Comparison of ENCODE assay signal across 8 mouse cellular contexts in the genomic region with DNA sequence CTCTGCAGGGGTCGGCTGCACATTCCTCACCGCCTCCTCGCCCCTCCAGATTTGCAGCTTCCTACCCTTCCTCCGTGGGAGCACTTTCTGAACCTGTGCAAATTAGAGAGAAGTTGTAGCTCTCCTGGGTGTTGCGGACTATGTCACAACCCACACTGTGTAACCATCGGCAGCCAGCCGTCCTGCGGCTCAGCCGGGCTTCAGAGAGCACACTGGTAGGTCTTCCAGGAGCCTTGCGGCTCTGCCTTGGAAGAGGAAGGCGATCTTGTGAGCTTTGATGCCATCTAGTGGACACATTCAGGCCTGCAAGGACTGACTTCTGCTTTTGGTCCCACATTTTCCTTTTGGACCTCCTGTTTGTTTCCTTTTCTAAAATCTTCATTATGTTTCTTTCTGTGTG. TPM values are rescaled to one million over a fixed set of nuclear protein-coding genes. Genes with fewer than 3 reads are reported as not detected.
DNase-seq lines count a peak whose midpoint lies in the region; ATAC-seq and TF ChIP-seq lines count a peak whose summit lies in the region.

No protein-coding gene starts in this region.

- peak; percentile 95 for DNase-seq in brain, embryonic 14.5 days (ENCODE audit: low read depth)
- peak; percentile 93 for DNase-seq in kidney, postnatal 0 days (ENCODE audit: low spot score)
- DNase-seq in liver, embryonic 11.5 days (ENCODE audit: low spot score): no peak
- DNase-seq in naive thymus-derived CD4-positive, alpha-beta T cell, adult 2 months (ENCODE audit: low read depth): peak; percentile 90
- DNase-seq in splenic B cell, adult 2 months (ENCODE audit: low read depth, low spot score): peak; percentile 90

- no peak for TF ChIP-seq POLR2A in brain, embryonic 14.5 days (IDR thresholded peaks at IDR 0.05; ENCODE audit: borderline replicate concordance, extremely low read depth, insufficient read depth, insufficient read length, poor library complexity, severe bottlenecking)

- H3K4me1 ChIP-seq in heart, embryonic 13.5 days: peaks cover 23% of the 10 kb centered on the region
- peaks cover 12% of the 10 kb centered on the region; the same call in 1 of the 2 replicates for H3K4me1 ChIP-seq in kidney, postnatal 0 days (replicated peaks; ENCODE audit: insufficient read depth, low read length)
- H3K4me1 ChIP-seq in liver, embryonic 11.5 days (replicated peaks; ENCODE audit: control insufficient read depth, insufficient read depth, low read length): peaks cover 13% of the 10 kb centered on the region

- peak overlapping the region; percentile 81 for H3K9ac ChIP-seq in heart, embryonic 13.5 days
- H3K9ac ChIP-seq in kidney, postnatal 0 days (ENCODE audit: low read depth, low read length): peak overlapping the region; percentile 2; the same call in 1 of the 2 replicates
- H3K9ac ChIP-seq in liver, embryonic 11.5 days (ENCODE audit: low read depth, low read length): 0 out of 2 replicates have a peak overlapping the region, but pooled peaks have one; percentile 40

- H3K4me2 ChIP-seq in heart, embryonic 13.5 days: peak overlapping the region; percentile 91
- peak overlapping the region; percentile 91 for H3K4me2 ChIP-seq in kidney, postnatal 0 days (ENCODE audit: low read length)
- peak overlapping the region; percentile 70 for H3K4me2 ChIP-seq in liver, embryonic 11.5 days

- no peaks in the 10 kb centered on the region for H3K79me2 ChIP-seq in C2C12 (ENCODE audit: control insufficient read depth, insufficient read depth)

- no peaks in the 10 kb centered on the region for H3K27me3 ChIP-seq in C2C12 (ENCODE audit: control insufficient read depth, insufficient read depth, insufficient read length)
- H3K27me3 ChIP-seq in heart, embryonic 13.5 days (replicated peaks): peaks cover 18% of the 10 kb centered on the region
- no peaks in the 10 kb centered on the region for H3K27me3 ChIP-seq in kidney, postnatal 0 days (ENCODE audit: insufficient read depth, low read length)
- H3K27me3 ChIP-seq in liver, embryonic 11.5 days (replicated peaks; ENCODE audit: control insufficient read depth, insufficient read depth, low read length): peaks cover 11% of the 10 kb centered on the region
- H3K27me3 ChIP-seq in splenic B cell, adult 2 months (ENCODE audit: control insufficient read depth, insufficient read depth, low read length, poor library complexity, severe bottlenecking): no peaks in the 10 kb centered on the region

- TF ChIP-seq CTCF in C2C12 (IDR thresholded peaks at IDR 0.05; ENCODE audit: control insufficient read depth, insufficient read depth, insufficient read length): peak; percentile 69
- TF ChIP-seq CTCF in brain, embryonic 14.5 days (IDR thresholded peaks at IDR 0.05; ENCODE audit: borderline replicate concordance, extremely low read depth, insufficient read depth, insufficient read length): peak; percentile 93
- peak; percentile 93 for TF ChIP-seq CTCF in kidney, postnatal 0 days (IDR thresholded peaks at IDR 0.05; ENCODE audit: low read depth)

- H3ac ChIP-seq in C2C12 (ENCODE audit: control insufficient read depth, insufficient read length, low read depth): no peak overlapping the region

- H3K4me3 ChIP-seq in C2C12 (ENCODE audit: insufficient read depth, poor library complexity, severe bottlenecking): no peak overlapping the region
- H3K4me3 ChIP-seq in heart, embryonic 13.5 days: peak overlapping the region; percentile 52
- H3K4me3 ChIP-seq in kidney, postnatal 0 days (replicated peaks; ENCODE audit: low read depth, low read length): peak overlapping the region; percentile 39
- peak overlapping the region; percentile 43 for H3K4me3 ChIP-seq in liver, embryonic 11.5 days (ENCODE audit: low read depth, low read length)

- no peak overlapping the region for H3K27ac ChIP-seq in heart, embryonic 13.5 days (replicated peaks)
- H3K27ac ChIP-seq in kidney, postnatal 0 days: no peak overlapping the region
- no peak overlapping the region for H3K27ac ChIP-seq in liver, embryonic 11.5 days (ENCODE audit: low read depth, low read length)

- H3K9me3 ChIP-seq in heart, embryonic 13.5 days: no peaks in the 10 kb centered on the region
- no peaks in the 10 kb centered on the region for H3K9me3 ChIP-seq in kidney, postnatal 0 days (replicated peaks; ENCODE audit: low read length)
- H3K9me3 ChIP-seq in liver, embryonic 11.5 days (ENCODE audit: control insufficient read depth, low read length): no peaks in the 10 kb centered on the region

- H3K79me3 ChIP-seq in C2C12 (ENCODE audit: low read depth): no peaks in the 10 kb centered on the region

- no peaks in the 10 kb centered on the region for H3K36me3 ChIP-seq in C2C12 (ENCODE audit: control insufficient read depth, insufficient read depth)
- no peaks in the 10 kb centered on the region for H3K36me3 ChIP-seq in heart, embryonic 13.5 days
- no peaks in the 10 kb centered on the region for H3K36me3 ChIP-seq in kidney, postnatal 0 days (ENCODE audit: insufficient read depth, low read length)
- no peaks in the 10 kb centered on the region; the same call in 1 of the 2 replicates for H3K36me3 ChIP-seq in liver, embryonic 11.5 days (ENCODE audit: control insufficient read depth, insufficient read depth, low read length)
- H3K36me3 ChIP-seq in splenic B cell, adult 2 months (ENCODE audit: control insufficient read depth, insufficient read depth, low read length, poor library complexity, severe bottlenecking): no peaks in the 10 kb centered on the region

- ATAC-seq in erythroblast, adult 5-6 weeks (replicated peaks; ENCODE audit: low FRiP score, poor library complexity, severe bottlenecking): peak; percentile 85
- no peak for ATAC-seq in heart, embryonic 13.5 days (ENCODE audit: extremely low read depth, insufficient number of reproducible peaks, low FRiP score, low TSS enrichment)
- peak; percentile 49; the same call in 1 of the 2 replicates for ATAC-seq in kidney, postnatal 0 days (replicated peaks; ENCODE audit: low FRiP score, low read depth)
- ATAC-seq in liver, embryonic 11.5 days (replicated peaks; ENCODE audit: low FRiP score): peak; percentile 42; the same call in 1 of the 2 replicates

- under 1% methylated on average over 11 of the region's 11 CpGs for WGBS in heart, embryonic 13.5 days
- under 1% methylated on average over 11 of the region's 11 CpGs for WGBS in kidney, postnatal 0 days
- 2% methylated on average over 11 of the region's 11 CpGs for WGBS in liver, embryonic 11.5 days

TF ChIP-seq in C2C12, 6 proteins besides CTCF, POLR2A, EP300 and RAD21:
- no peak for TF ChIP-seq FOSL1 (IDR thresholded peaks at IDR 0.05; ENCODE audit: insufficient read depth, low read length, poor library complexity, severe bottlenecking)
- no peak for TF ChIP-seq MYOG (IDR thresholded peaks at IDR 0.05; ENCODE audit: control insufficient read depth, extremely low read depth, insufficient read length)
- no peak for TF ChIP-seq CEBPB (IDR thresholded peaks at IDR 0.05; ENCODE audit: low read depth)
- TF ChIP-seq USF1 (IDR thresholded peaks at IDR 0.05; ENCODE audit: low read depth): no peak
- TF ChIP-seq MYOD1 (IDR thresholded peaks at IDR 0.05; ENCODE audit: control insufficient read depth, insufficient read length, low read depth): no peak
- TF ChIP-seq MAX (IDR thresholded peaks at IDR 0.05): no peak

RNA-seq across cellular contexts. Expression of a gene that starts 38.0 kb away (rescaled TPM):
- 13.2 TPM for polyA plus RNA-seq in C2C12 (2012; fragmentation: generic; extraction: Trizol)
- 28.8 and 36.1 TPM in 2 replicates for polyA plus RNA-seq in brain, embryonic 14.5 days (2012; rRNA removed)
- 7.9 and 9.6 TPM in 2 replicates for total RNA-seq in erythroblast, adult 5-6 weeks (2015; ENCODE audit: low replicate concordance)
- 12.3 and 16.4 TPM in 2 replicates for total RNA-seq in erythroblast, adult 5-6 weeks (2017; ENCODE audit: low replicate concordance)
- 18.5 and 18.8 TPM in 2 replicates for polyA plus RNA-seq in heart, embryonic 13.5 days (2015; fragmentation: Nextera tagmentation; extraction: Ambion mirVana)
- 18.5 and 19.6 TPM in 2 replicates for polyA plus RNA-seq in kidney, postnatal 0 days (2015; fragmentation: Nextera tagmentation; extraction: Ambion mirVana)
- polyA plus RNA-seq in liver, embryonic 11.5 days (2014; fragmentation: Nextera tagmentation; extraction: Ambion mirVana): 17.5 and 18.4 TPM in 2 replicates

RNA-seq across cellular contexts. Expression of a gene that starts 49.9 kb away (rescaled TPM):
- polyA plus RNA-seq in C2C12 (2012; fragmentation: generic; extraction: Trizol): 570 TPM
- 2,000 and 2,211 TPM in 2 replicates for polyA plus RNA-seq in brain, embryonic 14.5 days (2012; rRNA removed)
- total RNA-seq in erythroblast, adult 5-6 weeks (2015; ENCODE audit: low replicate concordance): 966 and 1,002 TPM in 2 replicates
- 1,471 and 1,473 TPM in 2 replicates for total RNA-seq in erythroblast, adult 5-6 weeks (2017; ENCODE audit: low replicate concordance)
- polyA plus RNA-seq in heart, embryonic 13.5 days (2015; fragmentation: Nextera tagmentation; extraction: Ambion mirVana): 1,623 and 1,726 TPM in 2 replicates
- 2,528 and 2,557 TPM in 2 replicates for polyA plus RNA-seq in kidney, postnatal 0 days (2015; fragmentation: Nextera tagmentation; extraction: Ambion mirVana)
- polyA plus RNA-seq in liver, embryonic 11.5 days (2014; fragmentation: Nextera tagmentation; extraction: Ambion mirVana): 1,897 and 1,996 TPM in 2 replicates

Comparison
In these comparisons a context has a peak if more than half of its experiments do, and no peak if none do; other contexts are left out.
1. H3K9ac ChIP-seq: peak in every context shown above with its lines; median percentile 81 in heart, embryonic 13.5 days; 40 in liver, embryonic 11.5 days; 2 in kidney, postnatal 0 days.